Mouse (Mus musculus): ENCODE measurements around the gene Nr6a1. TPM values are rescaled to one million over a fixed set of nuclear protein-coding genes. Genes with fewer than 3 reads are reported as not detected.

Gene Nr6a1
- total RNA-seq, 2 experiments from 2014 or later, result 7.6 to 9.6 TPM

DNA sequence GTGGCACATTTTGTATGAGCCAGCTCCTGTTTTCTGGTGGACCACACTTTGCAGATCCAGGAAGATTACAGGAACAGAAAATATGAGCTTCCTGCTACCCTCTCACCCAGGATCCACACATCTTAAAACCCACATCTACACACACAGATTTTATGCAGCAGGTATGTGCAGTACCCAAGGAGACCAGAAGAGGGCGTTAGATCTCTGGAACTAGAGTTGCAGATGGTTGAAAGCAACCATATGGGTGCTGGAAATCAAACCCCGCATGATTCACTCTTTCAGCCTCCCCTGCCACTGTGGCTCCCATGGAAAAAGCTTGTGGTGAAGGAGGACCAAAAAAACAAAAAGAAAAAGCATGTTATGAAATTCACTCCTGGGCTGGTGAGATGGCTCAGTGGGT, 11.6 kb upstream of the Nr6a1 start:
- intact Hi-C loops (cut with DNase I), result no loop called here
- DNase-seq (ENCODE audit: low spot score in 2 of 2), result no peak

- no peak for DNase-seq (ENCODE audit: low spot score in 2 of 2)
- intact Hi-C loops (cut with DNase I), result no loop called here
Measured at GRCm38 (mm10) chr2:38938007-38938406, 10.5 kb upstream of the Nr6a1 start.

GRCm38 (mm10) chr2:38937396-38937795, 9.9 kb upstream of the Nr6a1 start:
- intact Hi-C loops (cut with DNase I), result no loop called here
- no peak for DNase-seq (ENCODE audit: low spot score in 2 of 2)

- DNase-seq (ENCODE audit: low spot score in 2 of 2), result no peak
- intact Hi-C loops (cut with DNase I), result no loop called here
Measured at GRCm38 (mm10) chr2:38936721-38937378, 9.4 kb upstream of the Nr6a1 start.

- intact Hi-C loops (cut with DNase I), result no loop called here
- DNase-seq (ENCODE audit: low spot score in 2 of 2), result no peak
Measured at GRCm38 (mm10) chr2:38934936-38935335, 7.4 kb upstream of the Nr6a1 start.

- intact Hi-C loops (cut with DNase I), result no loop called here
- DNase-seq (ENCODE audit: low spot score in 2 of 2), result no peak
Measured at GRCm38 (mm10) chr2:38933931-38934330, 6.4 kb upstream of the Nr6a1 start.

- DNase-seq (ENCODE audit: low spot score in 2 of 2), result peak; percentile 49 to 62
- intact Hi-C loops (cut with DNase I), result no loop called here
Measured at GRCm38 (mm10) chr2:38931851-38932667, 4.6 kb upstream of the Nr6a1 start, which contains the start of gene Olfml2a. Gene Olfml2a, plus strand, starts transcription at chr2:38931978.

DNA sequence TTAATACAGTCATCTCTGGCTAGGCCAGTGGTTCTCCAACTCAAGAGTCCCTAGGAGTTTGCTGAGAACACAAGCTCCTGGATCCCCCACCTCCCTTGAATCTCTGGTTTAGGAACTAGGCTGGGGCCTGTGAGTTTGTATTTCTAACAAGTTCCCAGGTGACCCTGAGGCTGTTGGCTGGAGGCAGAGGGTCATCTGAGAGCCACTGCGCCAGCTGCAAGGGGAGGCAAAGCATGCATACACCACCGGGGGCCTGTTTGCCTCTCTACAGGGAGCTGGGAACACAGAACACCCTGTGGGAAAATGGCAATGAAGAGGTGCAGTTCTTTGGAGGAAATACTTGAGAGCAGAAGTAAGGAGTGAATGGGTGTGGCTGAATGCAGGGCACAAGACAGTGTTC, 2.8 kb upstream of the Nr6a1 start:
- no peak for DNase-seq (ENCODE audit: low spot score in 2 of 2)
- intact Hi-C loops (cut with DNase I), result no loop called here

DNA sequence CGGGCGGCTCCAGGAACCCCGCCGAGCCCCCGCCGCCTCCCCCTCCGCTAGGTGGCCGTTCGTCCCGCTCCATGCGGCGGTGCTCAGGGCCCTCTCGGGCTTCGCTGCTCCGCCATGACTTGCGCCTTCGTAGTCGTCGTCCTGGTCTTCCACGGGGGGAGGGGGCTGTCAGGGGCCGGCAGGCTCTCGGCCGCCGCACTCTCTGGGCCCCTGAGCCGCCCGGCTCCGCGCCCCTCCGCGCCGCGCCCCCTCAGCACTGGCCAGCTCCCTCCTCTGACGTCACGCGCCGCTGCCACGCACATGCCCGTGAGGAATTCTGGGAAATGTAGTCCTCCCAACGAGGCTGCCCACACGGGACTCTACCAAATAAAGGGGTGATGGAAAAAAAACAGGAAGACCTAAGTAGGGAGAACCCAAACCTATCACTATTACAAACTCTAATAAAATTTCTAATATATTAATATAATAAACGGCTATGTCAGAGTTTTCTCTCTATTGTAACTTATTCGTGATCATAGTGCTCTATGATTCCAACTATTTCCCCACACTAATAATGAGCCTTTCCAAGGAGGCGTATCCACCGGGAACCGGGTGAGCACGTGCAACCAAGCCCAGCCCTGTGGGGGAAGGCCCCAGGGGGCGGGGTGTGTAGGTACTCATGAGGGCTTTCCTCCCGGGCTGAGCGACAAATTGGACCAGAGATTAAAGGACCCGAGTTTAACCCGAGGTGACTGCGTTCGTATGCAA, 1.2 kb downstream of the Nr6a1 start:
- intact Hi-C loops (cut with DNase I), result no loop called here
- DNase-seq (ENCODE audit: low spot score in 2 of 2), result peak; percentile 96

DNA sequence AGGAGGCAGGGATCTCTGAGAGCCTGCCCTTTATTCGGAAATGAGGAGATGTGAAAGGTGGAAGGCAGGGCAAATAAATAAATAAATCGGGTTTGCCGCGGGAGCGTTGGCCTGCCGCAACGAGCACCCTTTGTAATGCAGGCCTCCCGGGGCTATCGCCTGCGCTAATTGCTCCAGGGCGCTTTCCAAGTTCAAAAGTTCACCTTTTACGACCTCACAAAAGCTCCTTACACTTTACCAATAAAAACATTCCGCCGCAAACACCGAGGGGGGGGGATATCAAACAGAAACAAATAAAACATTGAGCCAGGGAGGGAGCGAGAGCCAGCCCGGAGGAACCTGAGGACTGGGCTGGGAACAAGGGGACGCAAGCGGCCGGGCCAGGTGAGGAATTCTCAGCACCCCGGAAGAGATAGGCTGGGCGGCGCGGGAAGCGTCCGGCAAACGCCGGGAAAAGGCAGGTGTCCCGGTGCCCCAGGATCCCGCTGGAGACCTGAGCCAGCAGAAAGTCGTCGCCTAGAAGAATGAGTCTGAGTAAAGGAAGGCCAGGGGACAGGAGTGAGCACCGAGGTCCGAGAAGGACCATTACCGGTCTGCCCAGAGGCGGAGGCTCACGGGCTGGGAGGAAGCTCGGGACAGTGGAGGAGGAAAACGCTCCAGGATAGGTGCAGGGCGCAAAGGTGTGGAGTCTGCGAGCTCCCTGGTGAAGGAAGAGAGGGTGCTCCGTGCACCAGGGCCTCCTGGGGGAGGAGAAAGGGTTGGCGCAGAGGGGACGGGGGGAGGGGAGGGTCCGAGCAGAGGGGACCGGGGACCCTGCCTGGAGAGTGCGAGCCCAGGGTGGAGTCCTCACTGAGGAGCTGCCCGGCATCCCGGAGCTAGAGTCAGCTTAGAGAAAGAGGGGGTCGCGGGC, 2.1 kb downstream of the Nr6a1 start:
- intact Hi-C loops (cut with DNase I), result no loop called here
- DNase-seq (ENCODE audit: low spot score in 2 of 2), result peak; percentile 17

- intact Hi-C loops (cut with DNase I), result no loop called here
Measured at GRCm38 (mm10) chr2:38924571-38924970, 2.9 kb downstream of the Nr6a1 start.

GRCm38 (mm10) chr2:38923911-38924310, 3.6 kb downstream of the Nr6a1 start:
- no peak for DNase-seq (ENCODE audit: low spot score in 2 of 2)
- intact Hi-C loops (cut with DNase I), result no loop called here

More at GRCm38 (mm10) chr2:38924571-38924970, 2.9 kb downstream of the Nr6a1 start:
- DNase-seq (ENCODE audit: low spot score in 2 of 2), result no peak

DNA sequence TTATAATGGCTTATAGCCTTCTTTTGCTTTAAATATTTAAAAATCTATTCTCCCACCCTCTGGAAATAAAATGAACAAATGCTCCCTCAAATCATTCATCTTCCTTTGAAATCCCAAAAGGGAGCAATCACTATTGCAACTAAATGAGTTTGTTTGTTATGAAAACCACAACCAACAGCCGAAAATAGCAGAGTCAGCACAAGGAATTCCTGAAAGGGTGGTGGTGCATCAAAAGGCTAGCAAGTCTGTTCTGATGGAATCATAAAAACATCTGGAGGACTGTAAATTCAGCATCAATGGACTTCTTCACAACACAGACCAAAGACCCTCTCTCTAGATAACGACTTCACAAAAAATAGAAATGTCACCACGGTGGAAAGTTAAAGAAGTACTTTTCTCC, 4.0 kb downstream of the Nr6a1 start:
- intact Hi-C loops (cut with DNase I), result no loop called here

GRCm38 (mm10) chr2:38921374-38921773, 6.1 kb downstream of the Nr6a1 start:
- no peak for DNase-seq (ENCODE audit: low spot score in 2 of 2)
- intact Hi-C loops (cut with DNase I), result no loop called here

More for the DNA sequence above, 4.0 kb downstream of the Nr6a1 start:
- DNase-seq (ENCODE audit: low spot score in 2 of 2), result no peak

DNA sequence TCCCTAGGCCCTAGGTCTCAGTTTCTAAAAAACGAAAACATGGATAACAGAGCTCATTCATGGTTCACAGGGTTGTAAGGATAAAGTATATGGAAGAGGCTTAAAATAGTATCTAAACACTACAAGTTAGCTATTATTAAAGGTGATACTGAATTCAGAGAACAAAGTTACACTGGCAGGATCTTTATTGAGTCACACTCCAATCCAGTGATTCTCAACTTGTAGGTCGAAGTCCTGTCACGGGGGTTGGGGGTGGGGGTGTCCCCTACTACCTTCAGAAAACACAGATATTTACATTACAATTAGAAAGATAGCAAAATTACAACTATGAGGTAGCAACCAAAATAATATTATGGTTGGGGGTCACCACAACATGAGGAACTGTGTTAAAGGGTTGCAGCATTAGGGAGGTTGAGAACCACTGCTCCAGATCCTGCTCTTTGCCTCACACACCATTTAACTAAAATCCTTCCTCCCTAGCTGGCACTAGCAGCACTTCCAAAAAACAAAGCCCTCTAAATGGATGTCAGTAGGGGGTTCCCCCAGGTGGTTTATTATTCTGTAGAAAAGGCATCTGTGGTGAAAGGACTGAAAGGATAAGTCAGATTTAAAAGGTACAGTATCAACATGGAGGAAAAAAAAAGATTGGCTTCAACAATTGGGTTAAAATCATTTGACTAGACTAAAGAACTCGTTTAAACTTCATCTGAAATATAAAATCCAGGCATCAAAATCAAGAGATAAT, 10.4 kb downstream of the Nr6a1 start:
- intact Hi-C loops (cut with DNase I), result no loop called here
- DNase-seq (ENCODE audit: low spot score in 2 of 2), result no peak

DNA sequence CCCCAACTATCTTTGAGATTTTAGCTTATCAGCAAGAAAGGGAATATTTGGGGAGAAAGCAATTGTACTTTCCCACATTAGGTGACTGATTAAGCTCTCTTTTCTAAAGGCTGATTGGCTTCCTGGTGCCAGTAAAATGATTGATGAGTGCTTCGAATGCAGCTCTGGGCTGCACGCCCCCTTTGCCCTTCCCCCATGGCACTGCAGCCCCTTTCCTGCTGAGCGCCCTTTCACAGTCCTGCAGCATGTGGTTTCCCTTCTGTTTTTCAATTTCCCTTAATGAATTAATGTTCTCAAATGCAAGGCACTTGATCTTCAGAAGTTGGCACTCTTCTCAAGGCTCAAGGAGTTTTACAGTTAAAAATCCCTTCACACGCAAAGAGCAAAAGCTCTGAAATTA, 12.5 kb downstream of the Nr6a1 start:
- intact Hi-C loops (cut with DNase I), result no loop called here
- no peak for DNase-seq (ENCODE audit: low spot score in 2 of 2)

DNA sequence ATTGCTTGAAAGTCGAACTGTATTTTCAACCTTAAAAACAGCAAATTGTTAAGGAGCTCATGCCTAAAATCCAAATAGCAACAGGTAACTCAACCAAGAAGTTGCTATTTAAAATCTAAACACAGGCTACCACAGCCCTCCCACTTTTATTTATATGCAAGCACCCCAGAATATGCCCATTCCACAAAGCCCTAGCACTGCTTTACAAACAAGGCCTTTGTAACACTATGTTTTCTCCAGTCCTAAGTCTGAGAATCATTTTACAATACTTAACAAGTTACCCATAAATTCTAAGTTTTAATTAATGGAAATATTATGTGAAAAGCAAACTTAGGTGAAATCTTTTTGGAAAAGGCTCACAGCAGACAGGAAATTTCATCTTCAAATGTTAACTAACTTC, 13.0 kb downstream of the Nr6a1 start:
- intact Hi-C loops (cut with DNase I), result no loop called here
- no peak for DNase-seq (ENCODE audit: low spot score in 2 of 2)

- no peak for DNase-seq (ENCODE audit: low spot score in 2 of 2)
- intact Hi-C loops (cut with DNase I), result no loop called here
Measured at GRCm38 (mm10) chr2:38908604-38909003, 18.9 kb downstream of the Nr6a1 start.

DNA sequence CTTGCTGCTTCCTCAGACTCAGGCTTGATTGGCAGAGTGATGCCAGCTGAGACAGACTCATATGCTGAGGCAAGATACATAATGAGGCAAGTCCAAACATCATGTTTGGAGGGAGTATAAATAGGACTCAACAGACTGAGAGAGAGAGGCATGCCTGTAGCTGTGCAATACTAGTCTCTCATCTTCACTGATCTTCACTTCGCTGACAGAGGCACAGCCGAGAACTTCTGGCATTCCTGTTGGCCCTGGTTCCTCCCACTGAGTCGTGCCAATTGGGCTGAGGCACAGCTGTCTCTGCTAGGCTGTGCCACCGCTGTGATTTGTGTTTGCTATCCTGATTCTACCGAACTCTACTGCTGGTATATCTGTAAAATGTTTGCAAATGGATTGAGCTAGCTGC, 21.4 kb downstream of the Nr6a1 start:
- DNase-seq (ENCODE audit: low spot score in 2 of 2), result peak; percentile 26 to 74
- intact Hi-C loops (cut with DNase I), result no loop called here

Measured in left cerebral cortex, postnatal 25 days (tissue).